In genomic region chr17:32610896-32611295, GRCm38 (mm10) we compare ENCODE assay signal across 31 mouse cellular contexts. TPM values are rescaled to one million over a fixed set of nuclear protein-coding genes. Genes with fewer than 3 reads are reported as not detected.
DNase-seq lines count a peak whose midpoint lies in the region; ATAC-seq and TF ChIP-seq lines count a peak whose summit lies in the region.
"Had no signal": no experiment of that assay in that cellular context is flagged by ENCODE, and none has a peak within 500 bp of the region (broad histone marks: within the 10 kb centered on the region; RNA-seq: fewer than 3 reads in every experiment).

No protein-coding gene starts in this region.

- H3K36me3 ChIP-seq in liver, adult 2 months (ENCODE audit: control insufficient read depth, insufficient read depth, low read length), result no peaks in the 10 kb centered on the region
- H3K36me3 ChIP-seq in liver, postnatal 0 days (replicated peaks; ENCODE audit: insufficient read depth, low read length), result no peaks in the 10 kb centered on the region
- H3K36me3 ChIP-seq in liver, embryonic 11.5 days (ENCODE audit: control insufficient read depth, insufficient read depth, low read length), result no peaks in the 10 kb centered on the region
- H3K36me3 ChIP-seq: embryonic facial prominence, embryonic 13.5 days; embryonic facial prominence, embryonic 15.5 days; forebrain, embryonic 10.5 days; forebrain, embryonic 12.5 days had no signal

- H3K27me3 ChIP-seq in liver, adult 2 months (ENCODE audit: control insufficient read depth, insufficient read depth, low read length), result 0 out of 2 replicates have a peak, but pooled peaks cover 2% of the 10 kb centered on the region
- H3K27me3 ChIP-seq in liver, postnatal 0 days (ENCODE audit: insufficient read depth, low read length), result no peaks in the 10 kb centered on the region
- no peaks in the 10 kb centered on the region for H3K27me3 ChIP-seq in liver, embryonic 11.5 days (replicated peaks; ENCODE audit: control insufficient read depth, insufficient read depth, low read length)
- H3K27me3 ChIP-seq: CH12.LX; embryonic facial prominence, embryonic 13.5 days; embryonic facial prominence, embryonic 15.5 days; forebrain, embryonic 12.5 days had no signal

- peak; percentile 36; the same call in 1 of the 2 replicates for ATAC-seq in liver, postnatal 0 days
- ATAC-seq in liver, embryonic 11.5 days (replicated peaks; ENCODE audit: low FRiP score), result no peak
- ATAC-seq: CD4-positive, CD25-positive, alpha-beta regulatory T cell, adult 4 months; forebrain, embryonic 14.5 days; forebrain, embryonic 16.5 days had no signal

- no peak for TF ChIP-seq POLR2A in liver, adult 2 months (IDR thresholded peaks at IDR 0.05; ENCODE audit: extremely low read depth, insufficient read depth, low read length)

- no peak overlapping the region for H3K4me2 ChIP-seq in liver, postnatal 0 days (ENCODE audit: low read depth, low read length)
- H3K4me2 ChIP-seq in liver, embryonic 11.5 days, result no peak overlapping the region
- H3K4me2 ChIP-seq: embryonic facial prominence, embryonic 13.5 days; embryonic facial prominence, embryonic 15.5 days; forebrain, embryonic 12.5 days had no signal

- no peaks in the 10 kb centered on the region for H3K4me1 ChIP-seq in liver, adult 2 months (ENCODE audit: control insufficient read depth, insufficient read depth, low read length)
- no peaks in the 10 kb centered on the region for H3K4me1 ChIP-seq in liver, postnatal 0 days (ENCODE audit: insufficient read depth)
- H3K4me1 ChIP-seq in liver, embryonic 11.5 days (replicated peaks; ENCODE audit: control insufficient read depth, insufficient read depth, low read length), result no peaks in the 10 kb centered on the region
- H3K4me1 ChIP-seq: embryonic facial prominence, embryonic 13.5 days; embryonic facial prominence, embryonic 15.5 days; forebrain, embryonic 10.5 days; forebrain, embryonic 12.5 days had no signal

- H3K79me2 ChIP-seq in liver, adult 2 months (ENCODE audit: control insufficient read depth, insufficient read depth, low read length), result no peaks in the 10 kb centered on the region

- peak; percentile 60 for DNase-seq in liver, adult 2 months (ENCODE audit: extremely low read depth, low read depth, low spot score)
- no peak for DNase-seq in liver
- DNase-seq in liver, postnatal 0 days, result no peak
- no peak for DNase-seq in liver, embryonic 11.5 days (ENCODE audit: low spot score)
- peak; percentile 65 for DNase-seq in ZHBTc4 (ENCODE audit: low read depth, low spot score)
- no peak for DNase-seq in layer of hippocampus, adult 9-11 months
- DNase-seq: adrenal gland, adult 2 months; adrenal gland, postnatal 10 days; adrenal gland, postnatal 25 days; B cell, adult 2 months; cerebellum, adult 11 months; cerebellum, adult 18-20 months; cerebellum, adult 8-10 months; cerebellum, adult 9-11 months; cerebellum, postnatal 14 days; cerebellum, postnatal 36 days; embryo, embryonic 11 days had no signal

- no peak overlapping the region for H3K9ac ChIP-seq in liver, adult 2 months (ENCODE audit: low read depth, low read length)
- no peak overlapping the region for H3K9ac ChIP-seq in liver, postnatal 0 days (replicated peaks)
- H3K9ac ChIP-seq in liver, embryonic 11.5 days (ENCODE audit: low read depth, low read length), result no peak overlapping the region
- H3K9ac ChIP-seq: embryonic facial prominence, embryonic 13.5 days; embryonic facial prominence, embryonic 15.5 days; forebrain, embryonic 12.5 days had no signal

- no peak overlapping the region for H3K27ac ChIP-seq in liver, adult 2 months (replicated peaks; ENCODE audit: insufficient read depth, low read depth, low read length)
- no peak overlapping the region for H3K27ac ChIP-seq in liver, postnatal 0 days (ENCODE audit: low read depth)
- H3K27ac ChIP-seq in liver, embryonic 11.5 days (ENCODE audit: low read depth, low read length), result no peak overlapping the region
- H3K27ac ChIP-seq: embryonic facial prominence, embryonic 13.5 days; embryonic facial prominence, embryonic 15.5 days; forebrain, embryonic 10.5 days; forebrain, embryonic 12.5 days had no signal

- no peaks in the 10 kb centered on the region for H3K9me3 ChIP-seq in liver, postnatal 0 days (ENCODE audit: low read length)
- H3K9me3 ChIP-seq in liver, embryonic 11.5 days (ENCODE audit: control insufficient read depth, low read length), result no peaks in the 10 kb centered on the region
- H3K9me3 ChIP-seq: embryonic facial prominence, embryonic 13.5 days; embryonic facial prominence, embryonic 15.5 days; forebrain, embryonic 10.5 days; forebrain, embryonic 12.5 days had no signal

- no peak overlapping the region for H3K4me3 ChIP-seq in liver, adult 2 months (ENCODE audit: insufficient read depth, low read depth, low read length)
- H3K4me3 ChIP-seq in liver, postnatal 0 days (ENCODE audit: low read depth, low read length), result no peak overlapping the region
- no peak overlapping the region for H3K4me3 ChIP-seq in liver, embryonic 11.5 days (ENCODE audit: low read depth, low read length)
- H3K4me3 ChIP-seq: embryonic facial prominence, embryonic 13.5 days; embryonic facial prominence, embryonic 15.5 days; erythroblast, embryonic 14.5 days; forebrain, embryonic 10.5 days; forebrain, embryonic 12.5 days had no signal

- no peak for TF ChIP-seq EP300 in liver, postnatal 0 days (IDR thresholded peaks at IDR 0.05; ENCODE audit: low read depth)

- TF ChIP-seq CTCF in liver, adult 2 months (IDR thresholded peaks at IDR 0.05; ENCODE audit: low read depth, low read length), result no peak
- TF ChIP-seq CTCF in liver, postnatal 0 days (IDR thresholded peaks at IDR 0.05; ENCODE audit: low read depth), result no peak

- 86% methylated on average over 3 of the region's 3 CpGs for WGBS in liver, adult 2 months
- WGBS in liver, postnatal 0 days (ENCODE audit: insufficient replicate concordance), result 69% methylated on average over 3 of the region's 3 CpGs
- WGBS in liver, embryonic 11.5 days, result 82% methylated on average over 3 of the region's 3 CpGs

RNA-seq across cellular contexts. Expression of gene Cyp4f37, which starts 10.2 kb away (rescaled TPM):
- total RNA-seq in liver, adult 2 months (2014; rRNA removed), result not detected in 2 replicates
- polyA plus RNA-seq in liver, adult 2 months (2012; rRNA removed), result not detected in 2 replicates
- polyA plus RNA-seq in liver, postnatal 0 days (2015; fragmentation: Nextera tagmentation; extraction: Ambion mirVana), result not detected in 2 replicates
- not detected in 2 replicates for polyA plus RNA-seq in liver, embryonic 11.5 days (2014; fragmentation: Nextera tagmentation; extraction: Ambion mirVana)
- total RNA-seq: adrenal gland, adult 2 months; adrenal gland, postnatal 10 days; adrenal gland, postnatal 25 days; adrenal gland, postnatal 4 days; common myeloid progenitor, adult 5-6 weeks; MEL had no signal
- polyA plus RNA-seq: adrenal gland, adult 2 months; brain, embryonic 14.5 days; CD4-positive, CD25-positive, alpha-beta regulatory T cell, adult 4 months; embryonic facial prominence, embryonic 11.5 days; embryonic facial prominence, embryonic 13.5 days; embryonic facial prominence, embryonic 15.5 days; erythroblast, embryonic 14.5 days; forebrain, embryonic 10.5 days; forebrain, embryonic 12.5 days; forebrain, embryonic 14.5 days; forebrain, embryonic 16.5 days had no signal

RNA-seq across cellular contexts. Expression of gene Cyp4f40, which starts 47.8 kb away (rescaled TPM):
- total RNA-seq in liver, adult 2 months (2014; rRNA removed), result not detected in 2 replicates
- 0.07 TPM in 1 of 2 replicates, not detected in the other for polyA plus RNA-seq in liver, adult 2 months (2012; rRNA removed)
- not detected in 2 replicates for polyA plus RNA-seq in liver, postnatal 0 days (2015; fragmentation: Nextera tagmentation; extraction: Ambion mirVana)
- polyA plus RNA-seq in liver, embryonic 11.5 days (2014; fragmentation: Nextera tagmentation; extraction: Ambion mirVana), result not detected in 2 replicates
- total RNA-seq: adrenal gland, adult 2 months; adrenal gland, postnatal 10 days; adrenal gland, postnatal 25 days; adrenal gland, postnatal 4 days; common myeloid progenitor, adult 5-6 weeks; MEL had no signal
- polyA plus RNA-seq: adrenal gland, adult 2 months; CD4-positive, CD25-positive, alpha-beta regulatory T cell, adult 4 months; embryonic facial prominence, embryonic 11.5 days; embryonic facial prominence, embryonic 13.5 days; erythroblast, embryonic 14.5 days; forebrain, embryonic 10.5 days; forebrain, embryonic 12.5 days; forebrain, embryonic 14.5 days; forebrain, embryonic 16.5 days had no signal

Comparison
In these comparisons a context has a peak if more than half of its experiments do, and no peak if none do; other contexts are left out.
1. DNase-seq: peak in liver, adult 2 months (single experiment) and ZHBTc4 (single experiment); none in liver (single experiment), liver, postnatal 0 days (single experiment), liver, embryonic 11.5 days (single experiment) and layer of hippocampus, adult 9-11 months (single experiment).